Mouse (Mus musculus) embryonic facial prominence, embryonic 10.5 days (tissue): ENCODE measurements around the gene Hes2. TPM values are rescaled to one million over a fixed set of nuclear protein-coding genes. Genes with fewer than 3 reads are reported as not detected.

Source experiments
- DNase-seq: peaks from one replicate; pipeline ENCODE4 v3.0.0-alpha.2; 2017; ENCODE audit warnings: low spot score
- H3K27ac ChIP-seq: fragments of 300-500 bp; sonication (generic); replicated peaks from 2 replicates; pipeline ENCODE4 v1.5.1; 2016; ENCODE audit warnings: mild to moderate bottlenecking
- H3K27me3 ChIP-seq: fragments of 300-500 bp; sonication (generic); replicated peaks from 2 replicates; pipeline ENCODE4 v1.6.1; 2016; ENCODE audit warnings: low read depth, mild to moderate bottlenecking; ENCODE audit not compliant: poor library complexity, severe bottlenecking
- H3K36me3 ChIP-seq: fragments of 300-500 bp; sonication (generic); replicated peaks from 2 replicates; pipeline ENCODE4 v1.6.1; 2016; ENCODE audit warnings: mild to moderate bottlenecking, moderate library complexity
- H3K4me1 ChIP-seq: fragments of 300-500 bp; sonication (generic); 2 replicates; pipeline ENCODE4 v1.6.1; 2016
- H3K4me3 ChIP-seq: fragments of 300-500 bp; sonication (generic); 2 replicates; pipeline ENCODE4 v1.5.1; 2016; ENCODE audit warnings: mild to moderate bottlenecking, moderate library complexity
- H3K9me3 ChIP-seq: fragments of 300-500 bp; sonication (generic); 2 replicates; pipeline ENCODE4 v1.6.1; 2016; ENCODE audit warnings: mild to moderate bottlenecking
- WGBS: fragments of 180-500 bp; shearing (Covaris S2); methylation state at CpG from one replicate; pipeline ENCODE4 v1.1.7; 2016; 5-methylcytosine and 5-hydroxymethylcytosine counted together
- polyA plus RNA-seq: library from polyadenylated mRNA; unstranded; fragments of >200 nt; fragmentation: Nextera tagmentation; extraction: Ambion mirVana; gene quantifications from 2 replicates; pipeline ENCODE4 v1.2.1, GENCODE M21; 2016

Hes2 gene
- polyA plus RNA-seq, 1 experiment from 2014 or later, result 0.11 TPM

DNA sequence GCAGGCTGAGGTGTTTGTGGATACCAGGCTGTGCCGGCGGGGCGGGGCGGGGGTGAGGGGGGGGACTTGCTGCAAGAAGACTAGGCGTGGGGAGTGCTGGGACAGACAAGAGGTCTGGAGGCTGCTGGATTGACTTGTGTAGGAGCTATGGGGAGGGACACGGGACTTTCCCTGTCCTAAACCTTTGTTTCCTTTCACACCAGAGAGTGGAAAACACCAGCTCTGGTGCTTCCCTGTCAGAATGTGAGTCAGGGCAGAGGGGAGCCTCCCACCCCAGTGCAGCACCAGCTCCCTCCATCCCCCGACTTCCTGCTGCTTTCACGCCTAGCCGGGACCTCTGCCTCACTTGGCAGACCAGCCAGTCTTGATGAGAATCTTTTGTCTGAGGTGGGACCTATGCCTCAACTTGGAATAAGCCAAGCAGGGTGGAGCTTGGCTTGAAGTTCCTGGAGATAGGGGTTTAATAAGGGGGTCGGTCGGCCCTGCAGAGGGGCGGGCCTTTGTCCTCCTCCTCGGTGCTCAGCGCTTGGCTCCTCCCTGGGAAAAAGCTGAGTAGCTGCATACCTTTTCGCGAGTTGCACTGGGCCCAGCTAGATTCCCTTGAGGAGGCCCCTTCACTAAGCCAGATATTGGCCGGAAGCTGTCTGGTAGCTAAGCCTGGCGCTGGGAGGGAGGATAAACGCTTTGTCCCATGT, 27.0 kb downstream of the Hes2 start:
- Histone ChIP-seq H3K9me3 (no peaks in the 10 kb centered on the region), H3K27me3 (peaks cover 11% of the 10 kb centered on the region), H3K27ac (peak overlapping the region; percentile 83), H3K4me1 (peaks cover 35% of the 10 kb centered on the region), H3K4me3 (peak overlapping the region; percentile 46), H3K36me3 (0 out of 2 replicates have a peak, but pooled peaks cover 4% of the 10 kb centered on the region)
- 2% methylated on average over 19 of the region's 19 CpGs for WGBS
- DNase-seq, result peak; percentile 62

GRCm38 (mm10) chr4:152186205-152187082, 27.8 kb downstream of the Hes2 start:
- DNase-seq, result no peak
- 46% methylated on average over 14 of the region's 14 CpGs for WGBS
- Histone ChIP-seq H3K27ac (peak overlapping the region; percentile 83), H3K4me3 (peak overlapping the region; percentile 46), H3K36me3 (0 out of 2 replicates have a peak, but pooled peaks cover 4% of the 10 kb centered on the region), H3K27me3 (peaks cover 9% of the 10 kb centered on the region; the same call in 1 of the 2 replicates), H3K4me1 (peaks cover 42% of the 10 kb centered on the region), H3K9me3 (no peaks in the 10 kb centered on the region)

- DNase-seq, result no peak
- H3K9me3 ChIP-seq, result no peaks in the 10 kb centered on the region
- H3K27me3 ChIP-seq, result peaks cover 9% of the 10 kb centered on the region; the same call in 1 of the 2 replicates
- no peak overlapping the region for H3K27ac ChIP-seq
- 0 out of 2 replicates have a peak, but pooled peaks cover 4% of the 10 kb centered on the region for H3K36me3 ChIP-seq
- no peak overlapping the region for H3K4me3 ChIP-seq
- WGBS, result 91% methylated on average over 9 of the region's 9 CpGs
- H3K4me1 ChIP-seq, result peaks cover 44% of the 10 kb centered on the region
Measured at GRCm38 (mm10) chr4:152187142-152187541, 28.5 kb downstream of the Hes2 start.

DNA sequence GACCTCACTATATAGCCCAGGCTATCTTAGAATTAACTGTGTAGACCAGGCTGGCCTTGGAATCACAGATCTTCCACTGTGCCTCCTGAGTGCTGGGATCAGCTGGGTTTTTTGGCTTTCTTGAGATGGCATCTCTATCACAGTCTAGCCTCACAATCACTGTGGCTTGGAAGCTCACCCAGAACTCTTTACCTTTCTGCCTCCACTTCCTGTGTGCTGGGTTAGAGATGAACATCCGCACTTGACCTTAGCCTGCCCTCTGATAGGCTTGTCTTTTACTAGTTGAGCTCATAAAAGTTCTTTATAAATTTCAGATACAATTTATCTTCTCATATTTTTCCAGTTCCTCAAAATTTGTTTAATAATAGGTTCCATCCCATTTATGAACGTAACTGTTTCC, 30.0 kb downstream of the Hes2 start:
- H3K9me3 ChIP-seq, result no peaks in the 10 kb centered on the region
- H3K4me1 ChIP-seq, result peaks cover 51% of the 10 kb centered on the region
- H3K27ac ChIP-seq, result no peak overlapping the region
- H3K27me3 ChIP-seq, result peaks cover 9% of the 10 kb centered on the region; the same call in 1 of the 2 replicates
- WGBS, result 93% methylated on average over 2 of the region's 2 CpGs
- DNase-seq, result no peak
- no peaks in the 10 kb centered on the region for H3K36me3 ChIP-seq
- H3K4me3 ChIP-seq, result no peak overlapping the region

GRCm38 (mm10) chr4:152189071-152189470, 30.4 kb downstream of the Hes2 start:
- Histone ChIP-seq H3K4me3 (no peak overlapping the region), H3K27ac (no peak overlapping the region), H3K4me1 (peaks cover 51% of the 10 kb centered on the region), H3K36me3 (no peaks in the 10 kb centered on the region), H3K27me3 (peaks cover 9% of the 10 kb centered on the region; the same call in 1 of the 2 replicates), H3K9me3 (no peaks in the 10 kb centered on the region)
- DNase-seq, result no peak
- WGBS, result 88% methylated on average over 6 of the region's 6 CpGs

DNA sequence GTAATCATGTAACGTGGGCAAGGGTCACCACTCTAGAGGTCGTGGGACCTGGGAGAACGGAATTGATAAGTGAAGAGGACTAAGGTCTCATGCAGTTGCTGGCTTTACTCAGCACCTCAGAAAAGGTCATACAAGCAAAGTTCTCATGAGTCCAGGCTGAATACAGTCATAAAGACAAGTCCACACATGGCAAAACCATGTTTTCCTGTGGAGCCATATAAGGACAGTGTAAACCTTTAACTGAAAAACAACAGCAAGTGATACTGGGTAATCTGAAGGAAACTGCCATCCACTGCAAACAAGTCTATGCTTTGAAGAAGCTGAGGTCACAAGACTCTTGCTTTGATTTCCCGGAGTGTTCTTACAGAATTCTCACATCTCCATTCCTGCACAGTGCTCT, 31.0 kb downstream of the Hes2 start:
- Histone ChIP-seq H3K27ac (no peak overlapping the region), H3K9me3 (no peaks in the 10 kb centered on the region), H3K4me3 (no peak overlapping the region), H3K4me1 (peaks cover 51% of the 10 kb centered on the region), H3K27me3 (peaks cover 9% of the 10 kb centered on the region; the same call in 1 of the 2 replicates), H3K36me3 (no peaks in the 10 kb centered on the region)
- no peak for DNase-seq
- 86% methylated on average over 4 of the region's 4 CpGs for WGBS

GRCm38 (mm10) chr4:152190096-152190653, 31.5 kb downstream of the Hes2 start:
- Histone ChIP-seq H3K27ac (no peak overlapping the region), H3K4me3 (no peak overlapping the region), H3K27me3 (peaks cover 9% of the 10 kb centered on the region; the same call in 1 of the 2 replicates), H3K4me1 (peaks cover 46% of the 10 kb centered on the region), H3K9me3 (no peaks in the 10 kb centered on the region), H3K36me3 (no peaks in the 10 kb centered on the region)
- WGBS, result 77% methylated on average over 11 of the region's 11 CpGs
- DNase-seq, result no peak

DNA sequence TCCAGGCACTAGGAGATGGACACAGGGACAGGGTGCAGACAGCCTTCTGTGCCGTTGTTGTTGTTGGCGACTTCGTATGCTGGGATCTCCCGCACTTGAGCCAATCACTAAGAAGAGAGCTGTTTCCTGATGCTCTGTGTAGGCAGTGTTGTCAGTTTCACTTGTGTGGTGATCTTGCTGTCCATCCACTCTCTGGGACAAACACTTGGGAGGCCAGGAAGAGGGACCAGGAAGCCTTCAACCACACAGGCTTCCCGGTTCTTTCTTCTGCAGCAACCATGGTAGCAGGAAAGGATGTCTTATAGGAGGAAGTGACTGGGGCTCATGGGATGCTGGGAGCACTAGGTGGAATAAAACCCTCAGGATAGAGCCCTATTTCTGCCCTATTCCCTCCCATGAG, 32.0 kb downstream of the Hes2 start:
- WGBS, result 72% methylated on average over 5 of the region's 5 CpGs
- Histone ChIP-seq H3K27ac (peak overlapping the region; percentile 24; the same call in 1 of the 2 replicates), H3K4me3 (no peak overlapping the region)

DNA sequence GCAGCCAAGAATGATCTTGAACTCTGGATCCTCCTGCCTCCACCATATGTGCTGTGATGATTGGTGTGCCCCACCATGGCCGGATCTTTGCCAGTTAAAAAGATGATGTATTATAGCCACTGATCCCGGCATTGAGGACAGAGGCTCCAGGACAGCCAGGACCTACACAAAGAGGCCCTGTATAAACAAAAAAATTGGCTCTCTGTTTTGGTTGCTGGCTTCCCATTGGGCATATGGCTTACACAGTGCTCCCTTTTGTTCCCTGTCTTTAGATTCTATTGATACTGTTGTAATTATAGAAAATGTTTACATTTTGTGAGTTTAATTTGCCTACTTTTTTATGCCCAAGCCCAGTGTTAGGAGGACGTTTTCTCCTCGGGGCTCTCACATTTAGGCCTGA, 33.9 kb downstream of the Hes2 start:
- Histone ChIP-seq H3K4me1 (peaks cover 25% of the 10 kb centered on the region), H3K9me3 (no peaks in the 10 kb centered on the region), H3K27me3 (no peaks in the 10 kb centered on the region), H3K27ac (0 out of 2 replicates have a peak overlapping the region, but pooled peaks have one; percentile 7), H3K36me3 (no peaks in the 10 kb centered on the region), H3K4me3 (no peak overlapping the region)
- no peak for DNase-seq
- WGBS, result 39% methylated on average over 4 of the region's 4 CpGs

More for the DNA sequence above, 32.0 kb downstream of the Hes2 start:
- Histone ChIP-seq H3K27me3 (peaks cover 9% of the 10 kb centered on the region; the same call in 1 of the 2 replicates), H3K36me3 (no peaks in the 10 kb centered on the region), H3K4me1 (peaks cover 41% of the 10 kb centered on the region), H3K9me3 (no peaks in the 10 kb centered on the region)
- no peak for DNase-seq

GRCm38 (mm10) chr4:152194476-152195175, 36.0 kb downstream of the Hes2 start:
- Histone ChIP-seq H3K9me3 (no peaks in the 10 kb centered on the region), H3K4me1 (peaks cover 25% of the 10 kb centered on the region), H3K36me3 (no peaks in the 10 kb centered on the region), H3K27ac (no peak overlapping the region), H3K4me3 (no peak overlapping the region), H3K27me3 (no peaks in the 10 kb centered on the region)
- no peak for DNase-seq
- WGBS, result 81% methylated on average over 3 of the region's 3 CpGs

GRCm38 (mm10) chr4:152196276-152196675, 37.6 kb downstream of the Hes2 start:
- H3K9me3 ChIP-seq, result no peaks in the 10 kb centered on the region
- H3K4me1 ChIP-seq, result peaks cover 13% of the 10 kb centered on the region
- WGBS, result 93% methylated on average over 9 of the region's 9 CpGs
- no peaks in the 10 kb centered on the region for H3K27me3 ChIP-seq
- no peak overlapping the region for H3K27ac ChIP-seq
- no peak overlapping the region for H3K4me3 ChIP-seq
- DNase-seq, result no peak
- H3K36me3 ChIP-seq, result no peaks in the 10 kb centered on the region

- no peaks in the 10 kb centered on the region for H3K27me3 ChIP-seq
- DNase-seq, result no peak
- H3K27ac ChIP-seq, result no peak overlapping the region
- H3K36me3 ChIP-seq, result no peaks in the 10 kb centered on the region
- H3K9me3 ChIP-seq, result no peaks in the 10 kb centered on the region
- WGBS, result 75% methylated on average over 5 of the region's 5 CpGs
- H3K4me1 ChIP-seq, result peaks cover 21% of the 10 kb centered on the region
- H3K4me3 ChIP-seq, result no peak overlapping the region
Measured at GRCm38 (mm10) chr4:152197545-152197944, 38.9 kb downstream of the Hes2 start.
